11 mouse cellular contexts compared by ENCODE assay signal in the genomic region with DNA sequence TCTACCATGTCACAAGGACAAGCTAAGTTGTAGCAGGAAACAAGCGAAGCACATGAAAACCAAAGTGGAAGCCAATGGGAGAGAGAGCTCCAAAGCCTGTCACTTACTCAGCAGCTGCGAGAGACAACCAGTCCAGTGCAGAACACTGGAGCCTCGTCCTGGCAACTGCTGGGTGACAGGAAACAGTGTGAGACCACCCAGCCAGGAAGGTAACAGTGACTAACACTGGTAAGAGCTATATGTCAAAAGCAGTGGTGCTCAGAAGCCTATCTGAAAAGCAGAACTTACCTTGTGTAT. TPM values are rescaled to one million over a fixed set of nuclear protein-coding genes. Genes with fewer than 3 reads are reported as not detected.
A peak's percentile ranks its signal among the peaks of the same experiment; 100 is the strongest.
DNase-seq lines count a peak whose midpoint lies in the region; ATAC-seq lines count a peak whose summit lies in the region.
"Had no signal": no experiment of that assay in that cellular context is flagged by ENCODE, and none has a peak within 500 bp of the region (broad histone marks: within the 10 kb centered on the region; RNA-seq: fewer than 3 reads in every experiment).

No protein-coding gene starts in this region.

- no peak overlapping the region for H3K4me3 ChIP-seq in embryonic facial prominence, embryonic 10.5 days
- H3K4me3 ChIP-seq in heart, embryonic 16.5 days (ENCODE audit: low read length) = no peak overlapping the region
- no peak overlapping the region for H3K4me3 ChIP-seq in midbrain, embryonic 13.5 days (replicated peaks)

- ATAC-seq in heart, embryonic 16.5 days (replicated peaks; ENCODE audit: extremely low read depth, insufficient read depth, low FRiP score) = peak; percentile 28; the same call in 1 of the 2 replicates
- peak; percentile 60; the same call in 1 of the 2 replicates for ATAC-seq in midbrain, embryonic 13.5 days
- ATAC-seq: inflammation-experienced regulatory T-cells, adult 6 months had no signal

- H3K9ac ChIP-seq in heart, embryonic 16.5 days (ENCODE audit: low read length) = peak overlapping the region; percentile 41
- no peak overlapping the region for H3K9ac ChIP-seq in midbrain, embryonic 13.5 days (replicated peaks)

- H3K4me1 ChIP-seq in embryonic facial prominence, embryonic 10.5 days = peaks cover 38% of the 10 kb centered on the region
- H3K4me1 ChIP-seq in heart, embryonic 16.5 days (ENCODE audit: control insufficient read depth, insufficient read depth, low read length) = peaks cover 53% of the 10 kb centered on the region
- peaks cover 26% of the 10 kb centered on the region for H3K4me1 ChIP-seq in midbrain, embryonic 13.5 days (replicated peaks)

- no peaks in the 10 kb centered on the region for H3K9me3 ChIP-seq in embryonic facial prominence, embryonic 10.5 days
- H3K9me3 ChIP-seq in heart, embryonic 16.5 days (replicated peaks; ENCODE audit: control insufficient read depth, low read length) = no peaks in the 10 kb centered on the region
- H3K9me3 ChIP-seq in midbrain, embryonic 13.5 days = no peaks in the 10 kb centered on the region
- H3K9me3 ChIP-seq: G1E had no signal

- peak overlapping the region; percentile 35 for H3K4me2 ChIP-seq in heart, embryonic 16.5 days (ENCODE audit: low read depth, low read length)
- peak overlapping the region; percentile 28 for H3K4me2 ChIP-seq in midbrain, embryonic 13.5 days (replicated peaks)

- H3K36me3 ChIP-seq in embryonic facial prominence, embryonic 10.5 days (replicated peaks) = no peaks in the 10 kb centered on the region
- no peaks in the 10 kb centered on the region for H3K36me3 ChIP-seq in heart, embryonic 16.5 days (ENCODE audit: control insufficient read depth, insufficient read depth)
- no peaks in the 10 kb centered on the region for H3K36me3 ChIP-seq in midbrain, embryonic 13.5 days
- H3K36me3 ChIP-seq: G1E had no signal

- H3K27ac ChIP-seq in embryonic facial prominence, embryonic 10.5 days (replicated peaks) = peak overlapping the region; percentile 21
- peak overlapping the region; percentile 87 for H3K27ac ChIP-seq in heart, embryonic 16.5 days (ENCODE audit: low read length)
- peak overlapping the region; percentile 49 for H3K27ac ChIP-seq in midbrain, embryonic 13.5 days
- H3K27ac ChIP-seq: macrophage had no signal

- DNase-seq in layer of hippocampus, postnatal 10 days (ENCODE audit: low spot score in 2 of 2) = peak; percentile 13 to 24
- DNase-seq in layer of hippocampus, adult 11-12 months (ENCODE audit: low spot score) = no peak
- DNase-seq in embryonic facial prominence, embryonic 10.5 days (ENCODE audit: low spot score) = no peak
- DNase-seq in kidney, adult 18-20 months = no peak
- DNase-seq in urinary bladder, adult 18-20 months (ENCODE audit: low spot score in 2 of 2) = no peak
- DNase-seq in cerebellum, adult 9-11 months = no peak

- H3K27me3 ChIP-seq in embryonic facial prominence, embryonic 10.5 days (replicated peaks; ENCODE audit: low read depth, poor library complexity, severe bottlenecking) = no peaks in the 10 kb centered on the region
- no peaks in the 10 kb centered on the region for H3K27me3 ChIP-seq in heart, embryonic 16.5 days (ENCODE audit: control insufficient read depth, insufficient read depth, low read length)
- H3K27me3 ChIP-seq in midbrain, embryonic 13.5 days = no peaks in the 10 kb centered on the region

- WGBS in embryonic facial prominence, embryonic 10.5 days = 45% methylated on average over 3 of the region's 3 CpGs
- 35% methylated on average over 3 of the region's 3 CpGs for WGBS in heart, embryonic 16.5 days
- 29% methylated on average over 3 of the region's 3 CpGs for WGBS in midbrain, embryonic 13.5 days

RNA-seq across cellular contexts. Expression of a gene that starts 14.1 kb away (rescaled TPM):
- total RNA-seq in layer of hippocampus, postnatal 10 days (2021) = 100 to 1,000 TPM; 106 to 110 TPM
- 36.2 and 40.7 TPM in 2 replicates for polyA plus RNA-seq in embryonic facial prominence, embryonic 10.5 days (2016; fragmentation: Nextera tagmentation; extraction: Ambion mirVana)
- 51.5 and 59.3 TPM in 2 replicates for polyA plus RNA-seq in heart, embryonic 16.5 days (2015; fragmentation: Nextera tagmentation; extraction: Ambion mirVana)
- 16.4 and 18.4 TPM in 2 replicates for polyA plus RNA-seq in midbrain, embryonic 13.5 days (2015; fragmentation: Nextera tagmentation; extraction: Ambion mirVana)

Comparison
In these comparisons a context has a peak if more than half of its experiments do, and no peak if none do; other contexts are left out.
1. DNase-seq: peak in layer of hippocampus, postnatal 10 days (2 of 2); none in layer of hippocampus, adult 11-12 months (single experiment), embryonic facial prominence, embryonic 10.5 days (single experiment), kidney, adult 18-20 months (single experiment), urinary bladder, adult 18-20 months (0 of 2) and cerebellum, adult 9-11 months (single experiment).
2. H3K27ac ChIP-seq: peak in every context shown above with its lines; median percentile 87 in heart, embryonic 16.5 days; 49 in midbrain, embryonic 13.5 days; 21 in embryonic facial prominence, embryonic 10.5 days.